Mouse (Mus musculus): Measurements from ENCODE around the gene Tmprss11b. TPM values are rescaled to one million over a fixed set of nuclear protein-coding genes. Genes with fewer than 3 reads are reported as not detected.

The Tmprss11b gene
- not detected for polyA plus RNA-seq (2014; fragmentation: Illumina TruSeq; extraction: RNeasy Lipid Tissue Mini Kit (QIAGEN cat#74804); ENCODE audit: low read depth, low replicate concordance)

GRCm38 (mm10) chr5:86676262-86676661, at the start of gene Tmprss11b:
Gene Tmprss11b, minus strand, starts transcription at chr5:86676362.

DNA sequence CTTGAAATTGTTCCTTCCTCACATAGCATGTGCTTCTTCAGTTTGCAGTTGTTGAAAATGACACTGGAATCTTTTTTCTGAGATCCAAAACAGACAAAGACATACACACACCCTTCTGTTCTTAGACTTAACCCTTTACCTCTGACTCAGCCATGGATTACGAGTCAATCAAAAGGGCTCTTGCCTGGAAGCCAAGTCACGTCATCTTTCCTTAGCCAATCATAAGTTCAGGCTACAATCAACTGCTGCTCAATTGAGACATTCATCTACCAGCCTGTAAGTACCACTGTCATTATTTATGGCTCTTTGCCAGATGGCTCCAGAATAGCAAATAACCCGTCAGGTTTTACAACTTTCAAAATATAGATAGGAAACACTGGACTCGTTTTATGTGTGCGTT, 43.8 kb downstream of the Tmprss11b start, which contains the start of gene Tmprss11f:
Gene Tmprss11f, minus strand, starts transcription at position 101 of the 400 bp plus-strand sequence.

Other genes starting within 250 kb of the Tmprss11b start
- not detected for gene Tmprss11a, start 207.4 kb downstream of the Tmprss11b start, polyA plus RNA-seq (2014; fragmentation: Illumina TruSeq; extraction: RNeasy Lipid Tissue Mini Kit (QIAGEN cat#74804); ENCODE audit: low read depth, low replicate concordance)
- not detected for gene Tmprss11g, start 157.8 kb downstream of the Tmprss11b start, polyA plus RNA-seq (2014; fragmentation: Illumina TruSeq; extraction: RNeasy Lipid Tissue Mini Kit (QIAGEN cat#74804); ENCODE audit: low read depth, low replicate concordance)
- not detected for gene Tmprss11f, start 43.9 kb downstream of the Tmprss11b start, polyA plus RNA-seq (2014; fragmentation: Illumina TruSeq; extraction: RNeasy Lipid Tissue Mini Kit (QIAGEN cat#74804); ENCODE audit: low read depth, low replicate concordance)
- not detected for gene Tmprss11e, start 69.5 kb upstream of the Tmprss11b start, polyA plus RNA-seq (2014; fragmentation: Illumina TruSeq; extraction: RNeasy Lipid Tissue Mini Kit (QIAGEN cat#74804); ENCODE audit: low read depth, low replicate concordance)
- gene Ythdc1, start 127.9 kb upstream of the Tmprss11b start, polyA plus RNA-seq (2014; fragmentation: Illumina TruSeq; extraction: RNeasy Lipid Tissue Mini Kit (QIAGEN cat#74804); ENCODE audit: low read depth, low replicate concordance), result 193 TPM
- gene Ugt2b34, start 230.6 kb upstream of the Tmprss11b start, polyA plus RNA-seq (2014; fragmentation: Illumina TruSeq; extraction: RNeasy Lipid Tissue Mini Kit (QIAGEN cat#74804); ENCODE audit: low read depth, low replicate concordance), result 0.23 TPM